Mouse (Mus musculus) liver, embryonic 14.5 days (tissue): Measurements from ENCODE around the gene Prkar1a.

Experiments used
- CTCF ChIP-seq: IDR thresholded peaks from 2 replicates; pipeline ENCODE4 v1.5.1; 2016; ENCODE audit warnings: antibody characterized with exemption, low read depth, control low read depth
- EP300 ChIP-seq: IDR thresholded peaks from 2 replicates; pipeline ENCODE4 v1.6.1; 2016; ENCODE audit warnings: antibody characterized with exemption, low read depth

GRCm38 (mm10) chr11:109616766-109617165 is 32.4 kb upstream of the Prkar1a start:
- TF ChIP-seq CTCF (no peak), EP300 (no peak)
